Mouse (Mus musculus) testis, adult 2 months (tissue): ENCODE results near the gene Pifo. TPM values are rescaled to one million over a fixed set of nuclear protein-coding genes. Genes with fewer than 3 reads are reported as not detected.
"Not testable (repeated sequence)": the region's sequence is repeated elsewhere in the genome, so short reads cannot be mapped to it uniquely, and the experiment has no call there.

Experiments used
- H3K27ac ChIP-seq: fragments of 200-500 bp; 2 replicates; pipeline ENCODE4 v1.5.1; 2012; ENCODE audit warnings: low read depth, low read length; ENCODE audit not compliant: control insufficient read depth, insufficient read depth
- H3K27me3 ChIP-seq: fragments of 200-500 bp; 2 replicates; pipeline ENCODE4 v1.6.1; 2012; ENCODE audit warnings: mild to moderate bottlenecking, low read length, moderate library complexity; ENCODE audit not compliant: control insufficient read depth, insufficient read depth
- H3K36me3 ChIP-seq: fragments of 200-500 bp; 2 replicates; pipeline ENCODE4 v1.6.1; 2012; ENCODE audit warnings: mild to moderate bottlenecking, low read length; ENCODE audit not compliant: control insufficient read depth, insufficient read depth
- H3K4me1 ChIP-seq: fragments of 200-500 bp; 2 replicates; pipeline ENCODE4 v1.6.1; 2012; ENCODE audit warnings: low read length; ENCODE audit not compliant: control insufficient read depth, insufficient read depth
- H3K4me3 ChIP-seq: fragments of 200-500 bp; 2 replicates; pipeline ENCODE4 v1.5.1; 2012; ENCODE audit warnings: low read depth, mild to moderate bottlenecking, low read length, moderate library complexity, mixed read lengths; ENCODE audit not compliant: control insufficient read depth
- CTCF ChIP-seq: fragments of 200-500 bp; IDR thresholded peaks from 2 replicates; pipeline ENCODE4 v1.5.1; 2012; ENCODE audit warnings: low read depth, mild to moderate bottlenecking, inconsistent platforms, low read length, moderate library complexity; ENCODE audit not compliant: control insufficient read depth, insufficient read depth, insufficient replicate concordance
- POLR2A ChIP-seq: fragments of 200-500 bp; IDR thresholded peaks from 2 replicates; pipeline ENCODE4 v1.6.1; 2012; ENCODE audit warnings: low read depth, mild to moderate bottlenecking, inconsistent platforms, low read length, moderate library complexity; ENCODE audit not compliant: control insufficient read depth
- polyA plus RNA-seq: library from polyadenylated mRNA; depleted of rRNA; stranded (reverse); fragments of >200 nt; gene quantifications from 2 replicates; pipeline ENCODE4 v1.2.3, GENCODE M21; 2012; rRNA removed

Gene Pifo
- polyA plus RNA-seq: 101 and 112 TPM in 2 replicates

DNA sequence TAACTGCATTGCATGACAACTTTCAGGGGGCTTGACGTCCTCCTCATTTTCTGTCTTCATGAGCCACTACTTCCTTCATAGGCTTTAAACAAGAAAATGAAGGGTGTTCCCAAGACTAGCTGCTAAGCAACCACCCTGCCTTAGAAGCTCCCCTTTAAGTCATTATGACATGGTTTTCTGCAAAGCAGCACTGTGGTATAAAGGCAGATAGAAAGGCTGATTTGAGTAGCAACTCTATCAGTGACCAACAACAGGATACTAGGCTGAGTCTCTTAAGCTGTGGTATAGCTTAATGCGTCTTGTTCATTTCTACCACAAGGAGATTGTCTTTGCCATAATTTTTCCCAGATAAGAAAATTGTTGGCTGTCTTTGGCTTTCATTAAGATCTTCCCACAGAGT is at the start of gene Pifo:
Gene Pifo, minus strand, starts transcription at position 101 of the 400 bp plus-strand sequence.
- H3K4me1 ChIP-seq: no peaks in the 10 kb centered on the region
- H3K36me3 ChIP-seq: no peaks in the 10 kb centered on the region
- TF ChIP-seq POLR2A (no peak), CTCF (no peak)
- 0 out of 2 replicates have a peak within 1 kb of the TSS, but pooled peaks have one; percentile 1 for H3K27ac ChIP-seq
- peak within 1 kb of the TSS; percentile 80 for H3K4me3 ChIP-seq
- H3K27me3 ChIP-seq: no peaks in the 10 kb centered on the region

DNA sequence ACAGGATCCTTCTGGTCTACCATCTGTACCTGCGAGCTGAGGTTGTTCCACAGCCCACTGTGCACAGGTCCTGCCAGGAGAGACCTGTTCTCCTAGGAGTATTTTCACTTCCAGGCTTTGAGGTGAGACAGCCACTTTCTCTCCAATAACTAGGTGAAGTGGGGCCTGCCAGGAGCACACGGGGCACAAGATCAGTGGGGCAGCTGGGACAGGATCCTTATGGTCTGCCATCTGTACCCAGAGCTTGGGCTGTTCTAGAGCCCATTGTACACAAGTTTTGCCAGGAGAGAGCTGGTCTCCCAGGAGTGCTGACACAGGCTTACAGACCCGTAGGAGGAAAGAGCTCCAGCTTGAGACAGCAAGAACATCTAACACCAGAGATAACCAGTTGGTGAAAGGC is 43.5 kb upstream of the Pifo start:
- Histone ChIP-seq H3K27ac (no peak overlapping the region), H3K36me3 (no peaks in the 10 kb centered on the region), H3K4me3 (no peak overlapping the region), H3K27me3 (no peaks in the 10 kb centered on the region), H3K4me1 (no peaks in the 10 kb centered on the region)
- TF ChIP-seq CTCF: no peak
- TF ChIP-seq POLR2A: no peak

DNA sequence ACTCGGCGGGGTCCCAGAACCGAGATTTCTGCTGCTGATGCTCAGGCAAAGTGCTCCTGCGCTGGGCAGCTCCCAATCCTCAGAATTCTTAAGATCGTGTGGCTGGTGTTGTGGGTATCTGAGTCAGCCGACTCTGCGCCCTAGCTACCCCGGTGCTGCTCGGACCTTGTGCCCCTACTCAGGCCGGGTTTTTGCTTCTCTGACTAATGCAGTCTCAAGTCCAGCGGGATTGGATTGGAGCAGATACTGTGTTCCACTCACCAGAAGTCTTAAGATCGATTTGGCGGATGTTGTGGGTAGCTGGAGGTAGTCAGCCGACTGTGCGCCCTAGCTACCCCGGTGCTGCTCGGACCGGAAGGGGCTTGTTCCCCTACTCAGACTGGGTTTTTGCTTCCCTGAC is 37.5 kb upstream of the Pifo start:
- Histone ChIP-seq H3K27me3 (no peaks in the 10 kb centered on the region), H3K27ac (no peak overlapping the region), H3K4me1 (no peaks in the 10 kb centered on the region), H3K36me3 (no peaks in the 10 kb centered on the region), H3K4me3 (no peak overlapping the region)
- TF ChIP-seq CTCF (no peak), POLR2A (no peak)

DNA sequence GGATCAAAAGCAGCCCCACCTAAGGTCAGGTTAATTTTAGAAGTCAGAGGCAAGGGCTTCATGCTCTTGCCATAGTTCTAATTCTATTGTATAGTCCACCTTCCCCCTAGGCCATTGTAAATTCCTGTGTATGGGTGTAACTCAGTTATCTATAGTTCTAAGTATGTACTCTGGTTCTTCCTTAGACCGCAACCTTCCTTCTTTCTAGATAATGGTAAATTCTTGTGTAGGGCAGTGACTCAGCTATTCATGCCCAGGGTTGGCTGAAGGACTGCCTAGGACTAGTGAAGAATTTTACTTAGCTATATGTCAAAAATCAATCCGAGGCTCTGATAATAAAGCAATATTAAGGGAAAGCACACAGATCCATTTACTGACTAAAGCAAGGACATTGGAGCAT is 25.9 kb upstream of the Pifo start:
- Histone ChIP-seq H3K4me1 (no peaks in the 10 kb centered on the region), H3K4me3 (no peak overlapping the region), H3K36me3 (no peaks in the 10 kb centered on the region), H3K27ac (no peak overlapping the region), H3K27me3 (no peaks in the 10 kb centered on the region)
- TF ChIP-seq CTCF (no peak), POLR2A (no peak)

DNA sequence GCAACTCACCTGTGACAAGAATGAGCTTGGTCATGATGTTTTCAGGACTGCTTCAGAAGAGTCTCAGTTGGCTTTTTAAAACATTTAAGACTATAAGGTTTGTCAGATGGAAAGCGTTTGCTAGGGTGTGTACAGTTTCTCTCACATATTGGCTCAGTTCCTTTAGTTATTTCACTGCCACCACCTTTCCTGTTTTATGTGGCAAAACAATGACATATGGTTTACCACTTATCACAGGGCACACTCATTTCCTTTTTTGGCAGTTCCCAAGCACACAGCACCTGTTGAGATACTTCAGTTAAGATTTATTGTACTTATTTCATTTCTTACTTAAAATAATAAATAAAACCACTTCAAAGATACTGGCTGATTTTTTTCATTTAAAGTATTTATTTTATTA is 18.3 kb upstream of the Pifo start, which contains the start of gene Chil5:
Gene Chil5, minus strand, starts transcription at position 34 of the 400 bp plus-strand sequence.
- no peak for TF ChIP-seq CTCF
- TF ChIP-seq POLR2A: no peak
- Histone ChIP-seq H3K27ac (no peak within 1 kb of the TSS), H3K4me3 (no peak within 1 kb of the TSS), H3K4me1 (no peaks in the 10 kb centered on the region), H3K36me3 (no peaks in the 10 kb centered on the region), H3K27me3 (no peaks in the 10 kb centered on the region)

DNA sequence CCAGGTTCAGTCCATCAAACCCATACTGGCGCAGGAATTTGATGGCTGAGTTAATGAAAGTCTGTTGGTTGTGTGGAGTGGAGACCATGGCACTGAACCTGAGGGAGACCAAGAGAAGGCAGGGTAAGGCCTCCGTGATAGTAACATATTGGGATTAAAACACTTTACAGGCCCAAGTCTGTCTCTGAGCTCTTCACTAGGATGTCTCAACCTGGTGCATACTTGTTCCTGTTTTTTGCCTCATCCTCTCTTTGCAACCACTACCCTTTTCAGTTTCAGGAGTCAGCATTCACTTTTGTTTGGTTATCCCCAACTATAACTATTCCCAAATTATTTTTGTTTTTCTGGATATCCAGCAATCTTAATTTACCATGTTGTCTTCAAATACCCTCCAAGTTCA is 9.7 kb upstream of the Pifo start:
- H3K4me3 ChIP-seq: no peak overlapping the region
- H3K36me3 ChIP-seq: no peaks in the 10 kb centered on the region
- H3K4me1 ChIP-seq: no peaks in the 10 kb centered on the region
- no peaks in the 10 kb centered on the region for H3K27me3 ChIP-seq
- TF ChIP-seq CTCF (no peak), POLR2A (no peak)
- no peak overlapping the region for H3K27ac ChIP-seq

DNA sequence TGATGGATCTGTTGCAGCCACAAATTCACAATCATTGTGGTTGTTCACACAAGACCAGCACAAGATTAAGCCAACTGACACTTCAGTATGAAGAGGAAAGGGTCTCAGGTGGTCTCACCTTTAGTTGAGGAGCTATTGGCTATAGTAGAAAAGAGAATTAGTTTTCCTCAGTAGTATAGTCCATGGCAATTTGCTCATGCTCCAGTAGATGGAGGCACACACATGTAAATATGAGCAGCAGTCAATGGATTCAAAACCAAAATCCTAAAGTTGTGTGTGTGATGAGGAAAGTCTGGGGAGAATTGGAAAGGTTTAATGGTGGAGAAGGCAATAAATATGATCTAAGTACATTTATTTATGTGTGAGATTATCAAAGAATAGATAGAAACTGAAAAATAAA is 7.4 kb upstream of the Pifo start:
- H3K27ac ChIP-seq: no peak overlapping the region
- H3K4me3 ChIP-seq: no peak overlapping the region
- no peaks in the 10 kb centered on the region for H3K27me3 ChIP-seq
- H3K36me3 ChIP-seq: no peaks in the 10 kb centered on the region
- H3K4me1 ChIP-seq: no peaks in the 10 kb centered on the region
- TF ChIP-seq CTCF: no peak
- no peak for TF ChIP-seq POLR2A

DNA sequence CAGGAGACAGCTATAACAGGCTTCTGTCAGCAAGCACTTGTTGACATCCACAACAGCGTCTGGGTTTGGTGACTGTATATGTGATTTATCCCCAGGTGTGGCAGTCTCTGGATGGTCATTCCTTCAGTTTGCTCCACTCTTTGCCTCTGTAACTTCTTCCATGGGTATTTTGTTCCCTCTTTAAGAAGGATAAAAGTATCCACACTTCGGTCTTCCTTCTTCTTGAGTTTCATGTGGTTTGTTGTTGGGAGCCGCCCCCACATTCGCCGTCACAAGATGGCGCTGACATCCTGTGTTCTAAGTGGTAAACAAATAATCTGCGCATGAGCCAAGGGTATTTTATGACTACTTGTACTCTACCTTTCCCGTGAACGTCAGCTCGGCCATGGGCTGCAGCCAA is 11.1 kb downstream of the Pifo start:
- not testable (repeated sequence) for H3K27ac ChIP-seq, H3K4me1 ChIP-seq, H3K27me3 ChIP-seq, H3K36me3 ChIP-seq
- H3K4me3 ChIP-seq: peak overlapping the region; percentile 12
